Mouse (Mus musculus): ENCODE results near the gene Ctcfl. TPM values are rescaled to one million over a fixed set of nuclear protein-coding genes. Genes with fewer than 3 reads are reported as not detected.
"Not testable (repeated sequence)": the region's sequence is repeated elsewhere in the genome, so short reads cannot be mapped to it uniquely, and the experiment has no call there.

Ctcfl gene
- polyA plus RNA-seq, 1 experiment from 2014 or later = 0.06 TPM

DNA sequence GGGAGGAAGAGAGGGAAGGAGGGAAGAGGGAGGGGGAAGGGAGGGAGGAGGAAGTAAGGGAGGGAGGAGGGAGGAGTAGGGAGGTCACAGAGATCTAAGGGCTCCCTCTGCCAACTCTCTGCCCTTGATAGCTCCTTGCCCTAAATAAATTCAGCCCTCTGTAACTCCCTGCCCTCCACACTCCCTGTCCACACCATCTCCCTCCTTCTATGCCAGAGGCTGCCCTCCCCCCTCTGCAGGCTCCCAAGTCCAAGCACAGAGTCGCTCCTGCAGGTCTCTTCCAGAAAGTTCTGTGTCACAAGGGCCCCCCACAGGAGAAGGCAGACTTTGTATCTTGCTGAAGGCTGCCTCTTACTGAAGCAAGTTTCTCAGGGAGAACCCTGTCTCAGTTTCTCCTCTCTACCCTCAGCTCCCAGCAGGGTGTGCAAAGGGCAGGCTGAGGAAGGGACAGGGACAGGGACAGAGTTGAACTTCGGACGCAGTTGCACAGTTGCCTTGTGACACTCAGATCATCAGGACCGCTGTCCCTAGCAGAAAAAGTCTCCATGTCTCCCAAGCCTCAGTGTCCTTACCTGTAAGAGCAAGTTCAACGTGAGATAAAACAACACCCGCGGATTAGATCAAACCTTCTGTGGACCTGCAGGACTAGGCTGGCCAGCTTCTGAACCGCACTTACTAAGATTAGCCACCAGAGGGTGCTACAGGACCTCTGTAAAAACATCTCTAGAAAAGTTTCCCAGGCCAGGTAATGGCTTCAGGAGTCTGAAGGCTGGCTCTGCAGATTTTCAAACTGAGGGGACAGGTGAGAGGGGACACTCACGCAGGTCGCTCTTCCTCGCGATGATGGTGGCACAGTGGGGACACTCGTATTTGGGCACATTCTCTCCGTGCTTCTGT, 12.2 kb downstream of the Ctcfl start:
- no peak overlapping the region for H3K9ac ChIP-seq
- ATAC-seq = peak; percentile 50; the same call in 1 of the 2 replicates
- H3K4me1 ChIP-seq = peaks cover 5% of the 10 kb centered on the region
- H3K9me3 ChIP-seq (replicated peaks) = no peaks in the 10 kb centered on the region
- no peak overlapping the region for H3K4me2 ChIP-seq
- WGBS (ENCODE audit: insufficient replicate concordance) = 16% methylated on average over 14 of the region's 14 CpGs
- no peak overlapping the region for H3K4me3 ChIP-seq
- H3K36me3 ChIP-seq = no peaks in the 10 kb centered on the region
- peaks cover 32% of the 10 kb centered on the region for H3K27me3 ChIP-seq (replicated peaks)
- H3K27ac ChIP-seq = no peak overlapping the region

- H3K27me3 ChIP-seq (replicated peaks) = peaks cover 39% of the 10 kb centered on the region
- H3K4me1 ChIP-seq = peaks cover 5% of the 10 kb centered on the region
- no peak overlapping the region for H3K4me3 ChIP-seq
- H3K36me3 ChIP-seq = no peaks in the 10 kb centered on the region
- no peaks in the 10 kb centered on the region for H3K9me3 ChIP-seq (replicated peaks)
- H3K27ac ChIP-seq = no peak overlapping the region
- ATAC-seq = no peak
- H3K9ac ChIP-seq = no peak overlapping the region
- H3K4me2 ChIP-seq = no peak overlapping the region
- WGBS (ENCODE audit: insufficient replicate concordance) = 79% methylated on average over 9 of the region's 9 CpGs
Measured at GRCm38 (mm10) chr2:173106409-173106808, 12.9 kb downstream of the Ctcfl start.

GRCm38 (mm10) chr2:173097337-173097736, 22.0 kb downstream of the Ctcfl start:
- not testable (repeated sequence) for ATAC-seq

GRCm38 (mm10) chr2:173089437-173089836, 29.9 kb downstream of the Ctcfl start:
- H3K9ac ChIP-seq = no peak overlapping the region
- H3K9me3 ChIP-seq (replicated peaks) = no peaks in the 10 kb centered on the region
- no peak overlapping the region for H3K4me3 ChIP-seq
- ATAC-seq = peak; percentile 46; the same call in 1 of the 2 replicates
- WGBS (ENCODE audit: insufficient replicate concordance) = 17% methylated on average over 6 of the region's 6 CpGs
- no peaks in the 10 kb centered on the region for H3K4me1 ChIP-seq
- no peaks in the 10 kb centered on the region for H3K36me3 ChIP-seq
- H3K27ac ChIP-seq = no peak overlapping the region
- H3K4me2 ChIP-seq = no peak overlapping the region
- 0 out of 2 replicates have a peak, but pooled peaks cover 6% of the 10 kb centered on the region for H3K27me3 ChIP-seq (replicated peaks)

More at GRCm38 (mm10) chr2:173097337-173097736, 22.0 kb downstream of the Ctcfl start:
- WGBS (ENCODE audit: insufficient replicate concordance) = 86% methylated on average over 10 of the region's 10 CpGs
- peaks cover 10% of the 10 kb centered on the region for H3K27me3 ChIP-seq (replicated peaks)
- H3K27ac ChIP-seq; H3K4me1 ChIP-seq; H3K4me3 ChIP-seq; H3K36me3 ChIP-seq; H3K4me2 ChIP-seq; H3K9me3 ChIP-seq (replicated peaks); H3K9ac ChIP-seq: not testable (repeated sequence)

GRCm38 (mm10) chr2:173087405-173087804, 31.9 kb downstream of the Ctcfl start:
- Histone ChIP-seq H3K27me3 (replicated peaks) (0 out of 2 replicates have a peak, but pooled peaks cover 6% of the 10 kb centered on the region), H3K9ac (no peak overlapping the region), H3K9me3 (replicated peaks) (no peaks in the 10 kb centered on the region), H3K36me3 (no peaks in the 10 kb centered on the region), H3K4me3 (no peak overlapping the region), H3K4me1 (peaks cover 16% of the 10 kb centered on the region), H3K27ac (no peak overlapping the region), H3K4me2 (no peak overlapping the region)
- no peak for ATAC-seq
- 69% methylated on average over 13 of the region's 13 CpGs for WGBS (ENCODE audit: insufficient replicate concordance)

- H3K4me1 ChIP-seq = peaks cover 17% of the 10 kb centered on the region
- H3K9me3 ChIP-seq (replicated peaks) = no peaks in the 10 kb centered on the region
- no peak overlapping the region for H3K9ac ChIP-seq
- no peak overlapping the region for H3K27ac ChIP-seq
- no peaks in the 10 kb centered on the region for H3K36me3 ChIP-seq
- H3K27me3 ChIP-seq (replicated peaks) = 0 out of 2 replicates have a peak, but pooled peaks cover 3% of the 10 kb centered on the region
- H3K4me3 ChIP-seq = no peak overlapping the region
- WGBS (ENCODE audit: insufficient replicate concordance) = 72% methylated on average over 9 of the region's 9 CpGs
- no peak for ATAC-seq
- H3K4me2 ChIP-seq = no peak overlapping the region
Measured at GRCm38 (mm10) chr2:173085763-173086162, 33.6 kb downstream of the Ctcfl start.

DNA sequence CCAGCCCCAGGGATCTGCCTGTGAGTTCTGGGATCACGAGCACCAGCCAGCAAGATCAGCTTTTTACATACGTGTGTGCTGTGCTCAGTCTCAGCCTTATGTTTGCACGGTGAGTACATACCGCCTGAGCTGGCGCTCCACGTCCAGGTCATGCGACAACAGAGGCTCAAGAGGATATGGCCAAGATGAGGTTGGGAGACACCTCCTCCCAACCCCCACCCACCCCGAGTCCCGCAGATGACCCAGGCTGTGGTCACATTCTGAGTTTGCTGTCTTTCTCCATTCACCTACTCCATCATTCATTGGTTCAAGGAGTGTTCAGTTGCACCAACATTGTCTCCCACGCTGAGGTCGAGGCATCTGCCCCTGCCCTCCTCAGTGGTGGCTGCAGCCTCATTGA, 34.5 kb downstream of the Ctcfl start:
- Histone ChIP-seq H3K27ac (no peak overlapping the region), H3K9ac (no peak overlapping the region), H3K4me3 (no peak overlapping the region), H3K27me3 (replicated peaks) (no peaks in the 10 kb centered on the region), H3K9me3 (replicated peaks) (no peaks in the 10 kb centered on the region), H3K4me2 (no peak overlapping the region), H3K36me3 (no peaks in the 10 kb centered on the region), H3K4me1 (peaks cover 21% of the 10 kb centered on the region)
- no peak for ATAC-seq
- 83% methylated on average over 11 of the region's 11 CpGs for WGBS (ENCODE audit: insufficient replicate concordance)

DNA sequence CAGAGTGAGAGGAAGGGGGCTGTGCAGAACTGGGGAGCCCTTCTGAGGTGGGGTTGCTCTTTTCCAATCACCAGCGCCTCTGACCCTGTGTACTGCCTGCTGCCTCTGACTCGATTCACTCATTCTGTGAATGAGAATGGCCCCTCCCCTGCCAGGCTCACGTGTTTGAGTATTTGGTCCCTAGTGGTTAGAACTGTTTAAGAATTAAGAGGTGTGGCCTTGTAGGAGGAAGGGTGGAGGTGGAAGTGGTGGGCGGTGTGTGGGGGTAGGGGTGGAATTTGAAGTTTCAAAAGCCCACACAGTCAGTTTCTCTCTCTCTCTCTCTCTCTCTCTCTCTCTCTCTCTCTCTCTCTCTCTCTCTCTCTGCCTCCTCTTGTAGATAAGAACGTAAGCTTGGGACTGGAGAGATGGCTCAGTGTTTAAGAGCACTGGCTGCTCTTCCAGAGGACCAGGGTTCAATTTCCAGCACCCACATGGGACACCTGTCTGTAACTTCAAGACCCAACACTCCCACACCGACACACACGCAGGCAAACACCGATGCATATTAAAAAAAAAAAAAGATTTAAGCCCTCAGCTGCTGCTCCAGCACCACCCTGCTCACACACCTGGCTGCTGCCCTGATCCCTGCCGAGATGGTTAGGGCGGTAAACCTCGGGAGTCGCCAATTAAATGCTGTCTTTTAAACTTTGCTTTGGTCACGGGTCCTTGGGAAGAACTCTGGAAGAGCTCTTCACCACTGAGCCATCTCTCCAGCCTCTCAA, 35.4 kb downstream of the Ctcfl start:
- Histone ChIP-seq H3K4me1 (peaks cover 21% of the 10 kb centered on the region), H3K27me3 (replicated peaks) (no peaks in the 10 kb centered on the region), H3K27ac (peak overlapping the region; percentile 28; the same call in 1 of the 2 replicates), H3K9me3 (replicated peaks) (no peaks in the 10 kb centered on the region), H3K4me2 (peak overlapping the region; percentile 53), H3K4me3 (peak overlapping the region; percentile 4; the same call in 1 of the 2 replicates), H3K36me3 (no peaks in the 10 kb centered on the region), H3K9ac (no peak overlapping the region)
- ATAC-seq = peak; percentile 75
- WGBS (ENCODE audit: insufficient replicate concordance) = 13% methylated on average over 12 of the region's 13 CpGs

DNA sequence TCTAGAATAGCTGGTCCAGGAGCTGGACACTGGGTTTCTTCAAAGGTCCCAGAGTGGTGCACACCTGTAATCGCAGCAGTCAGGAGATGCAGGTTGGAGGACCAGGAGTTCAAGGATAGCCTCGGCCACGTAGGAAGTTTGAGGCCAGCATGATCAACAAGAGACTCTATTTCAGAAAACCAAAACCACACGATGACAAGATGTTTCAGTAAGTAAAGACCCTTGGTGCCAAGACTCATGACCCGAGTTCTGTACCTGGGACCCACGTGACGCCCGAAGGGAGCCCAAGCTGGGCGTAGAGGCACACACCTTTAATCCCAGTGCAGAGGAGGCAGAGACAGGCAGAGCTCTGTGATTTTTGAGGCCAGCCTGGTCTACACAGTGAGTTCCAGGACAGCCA, 36.2 kb downstream of the Ctcfl start:
- ATAC-seq = 0 out of 2 replicates have a peak, but pooled peaks have one; percentile 4
- H3K36me3 ChIP-seq = no peaks in the 10 kb centered on the region
- 61% methylated on average over 9 of the region's 9 CpGs for WGBS (ENCODE audit: insufficient replicate concordance)

DNA sequence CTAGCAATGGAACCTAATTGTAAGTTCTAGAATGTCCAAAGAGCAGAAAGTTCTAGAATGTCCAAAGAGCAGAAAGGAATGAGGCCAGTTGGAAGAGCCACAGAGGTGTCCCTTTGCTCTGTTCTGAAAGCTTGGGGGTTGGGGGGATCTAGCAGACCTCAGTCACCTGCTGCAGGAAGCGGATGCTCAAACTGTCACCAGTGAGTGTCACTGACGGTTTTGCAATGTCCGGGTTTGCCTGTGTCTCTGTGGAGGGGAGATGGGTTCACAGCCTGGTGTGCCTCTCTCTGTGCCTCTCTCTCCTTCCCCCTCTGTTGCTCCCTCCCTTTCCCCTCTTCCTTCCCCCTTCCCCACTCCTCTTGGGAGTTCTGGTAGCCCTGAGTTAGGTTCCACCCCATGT, 36.6 kb downstream of the Ctcfl start:
- H3K36me3 ChIP-seq = no peaks in the 10 kb centered on the region
- H3K27me3 ChIP-seq (replicated peaks) = no peaks in the 10 kb centered on the region
- ATAC-seq = no peak
- H3K4me1 ChIP-seq = peaks cover 21% of the 10 kb centered on the region
- 50% methylated on average over 3 of the region's 3 CpGs for WGBS (ENCODE audit: insufficient replicate concordance)
- no peak overlapping the region for H3K9ac ChIP-seq
- H3K4me2 ChIP-seq = no peak overlapping the region
- no peak overlapping the region for H3K4me3 ChIP-seq
- no peaks in the 10 kb centered on the region for H3K9me3 ChIP-seq (replicated peaks)
- H3K27ac ChIP-seq = no peak overlapping the region

More for the DNA sequence above, 36.2 kb downstream of the Ctcfl start:
- H3K4me2 ChIP-seq = peak overlapping the region; percentile 53
- H3K4me1 ChIP-seq = peaks cover 21% of the 10 kb centered on the region
- H3K9me3 ChIP-seq (replicated peaks) = no peaks in the 10 kb centered on the region
- no peaks in the 10 kb centered on the region for H3K27me3 ChIP-seq (replicated peaks)
- H3K9ac ChIP-seq = no peak overlapping the region
- H3K27ac ChIP-seq = peak overlapping the region; percentile 28; the same call in 1 of the 2 replicates
- H3K4me3 ChIP-seq = no peak overlapping the region

- Histone ChIP-seq H3K4me1 (peaks cover 21% of the 10 kb centered on the region), H3K4me2 (no peak overlapping the region), H3K9me3 (replicated peaks) (no peaks in the 10 kb centered on the region), H3K4me3 (no peak overlapping the region), H3K27me3 (replicated peaks) (no peaks in the 10 kb centered on the region), H3K36me3 (no peaks in the 10 kb centered on the region), H3K27ac (no peak overlapping the region), H3K9ac (no peak overlapping the region)
- ATAC-seq = peak; percentile 62
- 27% methylated on average over 10 of the region's 10 CpGs for WGBS (ENCODE audit: insufficient replicate concordance)
Measured at GRCm38 (mm10) chr2:173080785-173081241, 38.5 kb downstream of the Ctcfl start.

All from liver, embryonic 12.5 days (tissue).